Mouse (Mus musculus): ENCODE measurements around the gene Rab5if. TPM values are rescaled to one million over a fixed set of nuclear protein-coding genes. Genes with fewer than 3 reads are reported as not detected.
A peak's percentile ranks its signal among the peaks of the same experiment; 100 is the strongest.

Gene Rab5if
- polyA plus RNA-seq, 2 experiments = 80.3 to 164 TPM

GRCm38 (mm10) chr2:156870519-156870918 lies 7.6 kb downstream of the Rab5if start:
- no peak for ATAC-seq (ENCODE audit: insufficient read depth)
- Histone ChIP-seq H3K9me3 (ENCODE audit: control insufficient read depth, low read length) (no peaks in the 10 kb centered on the region), H3K36me3 (replicated peaks; ENCODE audit: control insufficient read depth, insufficient read depth, low read depth) (peaks cover 69% of the 10 kb centered on the region), H3K4me2 (ENCODE audit: low read depth) (no peak overlapping the region), H3K4me1 (replicated peaks; ENCODE audit: control insufficient read depth in 2 of 2, insufficient read depth in 2 of 2, low read length in 1 of 2) (peaks cover 6 to 18% of the 10 kb centered on the region in 2 experiments), H3K27ac (no peak overlapping the region), H3K4me3 (ENCODE audit: insufficient read depth in 1 of 2, low read depth in 2 of 2, low read length in 2 of 2) (no peak overlapping the region), H3K9ac (replicated peaks) (no peak overlapping the region), H3K27me3 (ENCODE audit: control insufficient read depth, insufficient read depth, low read length) (no peaks in the 10 kb centered on the region)
- 39% methylated on average over 6 of the region's 6 CpGs for WGBS (ENCODE audit: insufficient replicate concordance)
- TF ChIP-seq CTCF (IDR thresholded peaks at IDR 0.05; ENCODE audit: low read depth) = no peak
- no peak for TF ChIP-seq EP300 (IDR thresholded peaks at IDR 0.05; ENCODE audit: low read depth)
- no peak for DNase-seq (ENCODE audit: low read depth in 3 of 3, low spot score in 3 of 3)

GRCm38 (mm10) chr2:156873629-156874028 lies 10.7 kb downstream of the Rab5if start:
- H3K4me3 ChIP-seq (ENCODE audit: insufficient read depth in 1 of 2, low read depth in 2 of 2, low read length in 2 of 2) = no peak overlapping the region
- H3K4me2 ChIP-seq (ENCODE audit: low read depth) = no peak overlapping the region
- DNase-seq (ENCODE audit: low read depth in 3 of 3, low spot score in 3 of 3) (peak in 2 of 3 experiments; percentile 49 to 72), ATAC-seq (ENCODE audit: insufficient read depth) (peak; percentile 67; the same call in 1 of the 2 replicates)
- TF ChIP-seq CTCF (IDR thresholded peaks at IDR 0.05; ENCODE audit: low read depth) = peak; percentile 93
- TF ChIP-seq EP300 (IDR thresholded peaks at IDR 0.05; ENCODE audit: low read depth) = no peak
- H3K4me1 ChIP-seq (replicated peaks; ENCODE audit: control insufficient read depth in 2 of 2, insufficient read depth in 2 of 2, low read length in 1 of 2) = peaks cover 4 to 16% of the 10 kb centered on the region in 2 experiments
- peaks cover 45% of the 10 kb centered on the region for H3K36me3 ChIP-seq (replicated peaks; ENCODE audit: control insufficient read depth, insufficient read depth, low read depth)
- 25% methylated on average over 5 of the region's 5 CpGs for WGBS (ENCODE audit: insufficient replicate concordance)
- H3K9ac ChIP-seq (replicated peaks) = no peak overlapping the region
- H3K27me3 ChIP-seq (ENCODE audit: control insufficient read depth, insufficient read depth, low read length) = no peaks in the 10 kb centered on the region
- H3K27ac ChIP-seq = no peak overlapping the region
- no peaks in the 10 kb centered on the region for H3K9me3 ChIP-seq (ENCODE audit: control insufficient read depth, low read length)

- ATAC-seq (ENCODE audit: insufficient read depth) = peak; percentile 50; the same call in 1 of the 2 replicates
- Histone ChIP-seq H3K9ac (replicated peaks) (no peak overlapping the region), H3K4me1 (replicated peaks; ENCODE audit: control insufficient read depth in 2 of 2, insufficient read depth in 2 of 2, low read length in 1 of 2) (peaks cover 4 to 16% of the 10 kb centered on the region in 2 experiments), H3K27me3 (ENCODE audit: control insufficient read depth, insufficient read depth, low read length) (no peaks in the 10 kb centered on the region), H3K36me3 (replicated peaks; ENCODE audit: control insufficient read depth, insufficient read depth, low read depth) (peaks cover 40% of the 10 kb centered on the region), H3K9me3 (ENCODE audit: control insufficient read depth, low read length) (no peaks in the 10 kb centered on the region), H3K4me3 (ENCODE audit: insufficient read depth in 1 of 2, low read depth in 2 of 2, low read length in 2 of 2) (no peak overlapping the region), H3K27ac (no peak overlapping the region), H3K4me2 (ENCODE audit: low read depth) (no peak overlapping the region)
- 64% methylated on average over 8 of the region's 8 CpGs for WGBS (ENCODE audit: insufficient replicate concordance)
- TF ChIP-seq CTCF (IDR thresholded peaks at IDR 0.05; ENCODE audit: low read depth) = no peak
- TF ChIP-seq EP300 (IDR thresholded peaks at IDR 0.05; ENCODE audit: low read depth) = no peak
- DNase-seq (ENCODE audit: low read depth in 3 of 3, low spot score in 3 of 3) = no peak
Observed at GRCm38 (mm10) chr2:156874047-156874759, 11.3 kb downstream of the Rab5if start.

GRCm38 (mm10) chr2:156874760-156875510 lies 12.0 kb downstream of the Rab5if start:
- H3K4me2 ChIP-seq (ENCODE audit: low read depth) = no peak overlapping the region
- H3K4me1 ChIP-seq (replicated peaks; ENCODE audit: control insufficient read depth in 2 of 2, insufficient read depth in 2 of 2, low read length in 1 of 2) = peaks cover 10 to 15% of the 10 kb centered on the region in 2 experiments
- H3K9me3 ChIP-seq (ENCODE audit: control insufficient read depth, low read length) = no peaks in the 10 kb centered on the region
- ATAC-seq (ENCODE audit: insufficient read depth) = no peak
- no peak for TF ChIP-seq CTCF (IDR thresholded peaks at IDR 0.05; ENCODE audit: low read depth)
- TF ChIP-seq EP300 (IDR thresholded peaks at IDR 0.05; ENCODE audit: low read depth) = no peak
- no peak overlapping the region for H3K27ac ChIP-seq
- H3K9ac ChIP-seq (replicated peaks) = no peak overlapping the region
- H3K27me3 ChIP-seq (ENCODE audit: control insufficient read depth, insufficient read depth, low read length) = no peaks in the 10 kb centered on the region
- WGBS (ENCODE audit: insufficient replicate concordance) = 90% methylated on average over 4 of the region's 4 CpGs
- no peak overlapping the region for H3K4me3 ChIP-seq (ENCODE audit: insufficient read depth in 1 of 2, low read depth in 2 of 2, low read length in 2 of 2)
- no peak for DNase-seq (ENCODE audit: low read depth in 3 of 3, low spot score in 3 of 3)
- H3K36me3 ChIP-seq (replicated peaks; ENCODE audit: control insufficient read depth, insufficient read depth, low read depth) = peaks cover 35% of the 10 kb centered on the region

- Histone ChIP-seq H3K4me1 (replicated peaks; ENCODE audit: control insufficient read depth in 2 of 2, insufficient read depth in 2 of 2, low read length in 1 of 2) (peaks cover 23 to 27% of the 10 kb centered on the region in 2 experiments), H3K9ac (replicated peaks) (no peak overlapping the region), H3K9me3 (ENCODE audit: control insufficient read depth, low read length) (no peaks in the 10 kb centered on the region), H3K27me3 (ENCODE audit: control insufficient read depth, insufficient read depth, low read length) (no peaks in the 10 kb centered on the region), H3K36me3 (replicated peaks; ENCODE audit: control insufficient read depth, insufficient read depth, low read depth) (peaks cover 12% of the 10 kb centered on the region), H3K4me2 (ENCODE audit: low read depth) (no peak overlapping the region), H3K27ac (no peak overlapping the region), H3K4me3 (ENCODE audit: insufficient read depth in 1 of 2, low read depth in 2 of 2, low read length in 2 of 2) (no peak overlapping the region)
- TF ChIP-seq EP300 (IDR thresholded peaks at IDR 0.05; ENCODE audit: low read depth) = no peak
- TF ChIP-seq CTCF (IDR thresholded peaks at IDR 0.05; ENCODE audit: low read depth) = no peak
- 22% methylated on average over 9 of the region's 9 CpGs for WGBS (ENCODE audit: insufficient replicate concordance)
- DNase-seq (ENCODE audit: low read depth in 3 of 3, low spot score in 3 of 3) = no peak
- no peak for ATAC-seq (ENCODE audit: insufficient read depth)
Observed at GRCm38 (mm10) chr2:156877726-156878125, 14.8 kb downstream of the Rab5if start.
